Mouse (Mus musculus) kidney, postnatal 14 days (tissue): ENCODE measurements around the gene Rtn3.

ENCODE experiments used
- DNase-seq: peaks from one replicate; pipeline ENCODE4 v3.0.0; 2022; ENCODE audit warnings: mixed read lengths

The Rtn3 gene

GRCm38 (mm10) chr19:7484076-7484475, 995 bp upstream of the Rtn3 start:
- no peak for DNase-seq

GRCm38 (mm10) chr19:7483512-7483882, 416 bp upstream of the Rtn3 start:
- DNase-seq: no peak

- DNase-seq: no peak
These were observed 849 bp downstream of the Rtn3 start for GRCm38 (mm10) chr19:7482266-7482598.

GRCm38 (mm10) chr19:7481541-7482265, 1.4 kb downstream of the Rtn3 start:
- peak; percentile 25 for DNase-seq

- no peak for DNase-seq
These were observed 3.3 kb downstream of the Rtn3 start for GRCm38 (mm10) chr19:7479751-7480248.

GRCm38 (mm10) chr19:7470643-7471042, 12.4 kb downstream of the Rtn3 start:
- no peak for DNase-seq

GRCm38 (mm10) chr19:7467915-7468314, 15.2 kb downstream of the Rtn3 start:
- no peak for DNase-seq

- DNase-seq: no peak
These were observed 23.7 kb downstream of the Rtn3 start for GRCm38 (mm10) chr19:7459370-7459769.

- DNase-seq: peak; percentile 20
These were observed 24.2 kb downstream of the Rtn3 start for GRCm38 (mm10) chr19:7458901-7459300.

- no peak for DNase-seq
These were observed 26.3 kb downstream of the Rtn3 start for GRCm38 (mm10) chr19:7456803-7457202.

- DNase-seq: no peak
These were observed 37.5 kb downstream of the Rtn3 start for GRCm38 (mm10) chr19:7445596-7445995.

- no peak for DNase-seq
These were observed 38.0 kb downstream of the Rtn3 start for GRCm38 (mm10) chr19:7445105-7445504.

- peak; percentile 66 for DNase-seq
These were observed 41.6 kb downstream of the Rtn3 start for GRCm38 (mm10) chr19:7441493-7441892.

- DNase-seq: no peak
These were observed 44.8 kb downstream of the Rtn3 start for GRCm38 (mm10) chr19:7438295-7438694.

- DNase-seq: peak; percentile 79
These were observed 46.8 kb downstream of the Rtn3 start for GRCm38 (mm10) chr19:7436061-7436970.

- DNase-seq: no peak
These were observed 48.2 kb downstream of the Rtn3 start for GRCm38 (mm10) chr19:7434887-7435286.

GRCm38 (mm10) chr19:7425398-7425775, 57.7 kb downstream of the Rtn3 start:
- DNase-seq: no peak

GRCm38 (mm10) chr19:7424590-7425397, 58.3 kb downstream of the Rtn3 start:
- no peak for DNase-seq

GRCm38 (mm10) chr19:7424131-7424530, 59.0 kb downstream of the Rtn3 start:
- DNase-seq: no peak

GRCm38 (mm10) chr19:7423656-7424030, 59.4 kb downstream of the Rtn3 start:
- no peak for DNase-seq

- peak; percentile 96 for DNase-seq
These were observed 59.9 kb downstream of the Rtn3 start for GRCm38 (mm10) chr19:7423028-7423655.

- no peak for DNase-seq
These were observed 60.4 kb downstream of the Rtn3 start for GRCm38 (mm10) chr19:7422656-7423027.
